Mouse (Mus musculus) layer of hippocampus, adult 18-20 months (tissue): ENCODE measurements around the gene Fam3a. TPM values are rescaled to one million over a fixed set of nuclear protein-coding genes. Genes with fewer than 3 reads are reported as not detected.
"Not testable (repeated sequence)": the region's sequence is repeated elsewhere in the genome, so short reads cannot be mapped to it uniquely, and the experiment has no call there.

Source experiments
- DNase-seq, 2 experiments: peaks; one replicate each; pipeline ENCODE4 v3.0.0; 2022; ENCODE audit warnings: low spot score in 2 of 2
- long read RNA-seq: library from polyadenylated mRNA; stranded (forward); transcript quantifications from one replicate; pipeline ENCODE4 v2.0.0, GENCODE M21; 2021
- total RNA-seq, 2 experiments: library from RNA; stranded (reverse); gene quantifications; 2 replicates each; pipeline ENCODE4 v1.2.3; 2021

Fam3a gene
- 10 to 100 TPM; 15.4 to 20.8 TPM for total RNA-seq
- long read RNA-seq, transcript Fam3a-206 (9 exons, 1,899 nt), result major isoform, 18 of 30 reads
- long read RNA-seq, partial matches to known transcripts, result 3 of 30 reads
- long read RNA-seq, other reads (novel, unspliced or antisense), result 9 of 30 reads

- peak; percentile 78 to 83 for DNase-seq
Measured at GRCm38 (mm10) chrX:74392535-74393443, at the start of gene Fam3a, which contains the start of gene Ikbkg. TSS of gene Fam3a (minus strand) at chrX:74393272. TSS of gene Ikbkg (plus strand) at chrX:74393290.

- peak; percentile 53 to 79 for DNase-seq
Measured at GRCm38 (mm10) chrX:74429290-74429821, 36.3 kb upstream of the Fam3a start.

GRCm38 (mm10) chrX:74428826-74429276 is 35.8 kb upstream of the Fam3a start, which contains the start of gene G6pdx:
TSS of gene G6pdx (minus strand) at chrX:74429194.
- peak; percentile 77 to 90 for DNase-seq

- no peak for DNase-seq
Measured at GRCm38 (mm10) chrX:74428146-74428825, 35.2 kb upstream of the Fam3a start.

- DNase-seq, result no peak
Measured at GRCm38 (mm10) chrX:74427116-74427515, 34.0 kb upstream of the Fam3a start.

GRCm38 (mm10) chrX:74426256-74426655 is 33.2 kb upstream of the Fam3a start:
- DNase-seq, result no peak

- DNase-seq, result no peak
Measured at GRCm38 (mm10) chrX:74425195-74425594, 32.1 kb upstream of the Fam3a start.

GRCm38 (mm10) chrX:74424443-74424842 is 31.4 kb upstream of the Fam3a start:
- no peak for DNase-seq

GRCm38 (mm10) chrX:74413377-74413776 is 20.3 kb upstream of the Fam3a start:
- DNase-seq, result peak; percentile 57 to 84

GRCm38 (mm10) chrX:74408340-74408739 is 15.3 kb upstream of the Fam3a start:
- no peak for DNase-seq

GRCm38 (mm10) chrX:74400136-74400535 is 7.1 kb upstream of the Fam3a start:
- no peak for DNase-seq

GRCm38 (mm10) chrX:74388153-74388552 is 4.9 kb downstream of the Fam3a start:
- DNase-seq, result no peak

- DNase-seq, result no peak
Measured at GRCm38 (mm10) chrX:74384451-74384850, 8.6 kb downstream of the Fam3a start.

- peak; percentile 82 to 84 for DNase-seq
Measured at GRCm38 (mm10) chrX:74372888-74373549, 20.1 kb downstream of the Fam3a start, which contains the start of the genes Ubl4a and Slc10a3. TSS of gene Ubl4a (minus strand) at chrX:74373218. TSS of gene Slc10a3 (minus strand) at chrX:74373349.

- peak; percentile 28 to 59 for DNase-seq
Measured at GRCm38 (mm10) chrX:74368209-74368909, 24.7 kb downstream of the Fam3a start.

GRCm38 (mm10) chrX:74367512-74367911 is 25.6 kb downstream of the Fam3a start:
- DNase-seq, result no peak

- DNase-seq, result no peak
Measured at GRCm38 (mm10) chrX:74359171-74359570, 33.9 kb downstream of the Fam3a start.

- not testable (repeated sequence) for DNase-seq
Measured at GRCm38 (mm10) chrX:74357069-74357468, 36.0 kb downstream of the Fam3a start.

- DNase-seq, result peak; percentile 67 to 79
Measured at GRCm38 (mm10) chrX:74353467-74353770, 39.7 kb downstream of the Fam3a start, which contains the start of gene Lage3. TSS of gene Lage3 (minus strand) at chrX:74353618.
